25 mouse cellular contexts compared by ENCODE assay signal in genomic region chr2:12930338-12930737, GRCm38 (mm10). TPM values are rescaled to one million over a fixed set of nuclear protein-coding genes. Genes with fewer than 3 reads are reported as not detected.
DNase-seq lines count a peak whose midpoint lies in the region; ATAC-seq and TF ChIP-seq lines count a peak whose summit lies in the region.
"Had no signal": no experiment of that assay in that cellular context is flagged by ENCODE, and none has a peak within 500 bp of the region (broad histone marks: within the 10 kb centered on the region; RNA-seq: fewer than 3 reads in every experiment).

No protein-coding gene starts in this region.

- 0 out of 2 replicates have a peak, but pooled peaks have one; percentile 52 for ATAC-seq in heart, embryonic 11.5 days (replicated peaks; ENCODE audit: insufficient number of reproducible peaks, low FRiP score, low TSS enrichment)
- ATAC-seq in heart, embryonic 14.5 days (ENCODE audit: insufficient number of reproducible peaks, insufficient read depth, low FRiP score, low read depth) = peak; percentile 50; the same call in 1 of the 2 replicates
- ATAC-seq: CD4-positive, CD25-positive, alpha-beta regulatory T cell, adult 4 months; forebrain, embryonic 13.5 days; forebrain, embryonic 16.5 days; hindbrain, embryonic 16.5 days; intestine, embryonic 15.5 days; Patski had no signal

- H3K27me3 ChIP-seq in heart, embryonic 11.5 days (ENCODE audit: control insufficient read depth, insufficient read depth, low read length) = no peaks in the 10 kb centered on the region
- H3K27me3 ChIP-seq in heart, embryonic 14.5 days (ENCODE audit: control insufficient read depth, insufficient read depth, low read length) = no peaks in the 10 kb centered on the region
- no peaks in the 10 kb centered on the region for H3K27me3 ChIP-seq in CH12.LX (replicated peaks)
- no peaks in the 10 kb centered on the region for H3K27me3 ChIP-seq in MEL (ENCODE audit: control insufficient read depth in 1 of 2, insufficient read depth in 2 of 2, low read length in 2 of 2)
- H3K27me3 ChIP-seq: forebrain, embryonic 13.5 days; hindbrain, embryonic 13.5 days; intestine, embryonic 15.5 days; kidney, embryonic 15.5 days had no signal

- H3K4me3 ChIP-seq in heart, embryonic 11.5 days (ENCODE audit: low read depth, low read length) = no peak overlapping the region
- H3K4me3 ChIP-seq in heart, embryonic 14.5 days (ENCODE audit: control insufficient read depth in 1 of 2, insufficient read depth in 1 of 2, low read depth in 1 of 2, low read length in 2 of 2) = no peak overlapping the region
- H3K4me3 ChIP-seq in CH12.LX (replicated peaks in 1 of 3; ENCODE audit: low read depth in 2 of 3, low read length in 2 of 3, poor library complexity in 1 of 3) = no peak overlapping the region
- no peak overlapping the region for H3K4me3 ChIP-seq in MEL (ENCODE audit: control insufficient read depth in 1 of 2, insufficient read depth in 1 of 2, low read depth in 2 of 2, low read length in 2 of 2)
- H3K4me3 ChIP-seq: forebrain, embryonic 10.5 days; forebrain, embryonic 13.5 days; gastrocnemius, adult 2 months; hindbrain, embryonic 10.5 days; hindbrain, embryonic 13.5 days; intestine, embryonic 15.5 days; kidney, embryonic 15.5 days had no signal

- dilution Hi-C loops in CH12.LX (cut with MboI; ENCODE audit: extremely low pct_ligation_motif_present, extremely low pct_unique_long_range_greater_than_20kb, low sequenced_read_pairs) = no loop called here

- H3K4me2 ChIP-seq in heart, embryonic 11.5 days = peak overlapping the region; percentile 22; the same call in 1 of the 2 replicates
- H3K4me2 ChIP-seq in heart, embryonic 14.5 days (ENCODE audit: low read length) = no peak overlapping the region
- no peak overlapping the region for H3K4me2 ChIP-seq in CH12.LX (ENCODE audit: insufficient read depth, low read depth, poor library complexity, severe bottlenecking)
- H3K4me2 ChIP-seq: forebrain, embryonic 13.5 days; hindbrain, embryonic 13.5 days; intestine, embryonic 15.5 days; kidney, embryonic 15.5 days had no signal

- no peak for TF ChIP-seq EP300 in CH12.LX (IDR thresholded peaks at IDR 0.05; ENCODE audit: low read length)
- no peak for TF ChIP-seq EP300 in MEL (IDR thresholded peaks at IDR 0.05; ENCODE audit: low read depth in 1 of 2, low read length in 2 of 2)

- TF ChIP-seq CTCF in CH12.LX (conservative IDR thresholded peaks at IDR 0.05 in 1 of 2, IDR thresholded peaks at IDR 0.05 in 1 of 2; ENCODE audit: low read depth in 2 of 2, low read length in 2 of 2) (no peak), MEL (IDR thresholded peaks at IDR 0.05 in 2 of 3, conservative IDR thresholded peaks at IDR 0.05 in 1 of 3; ENCODE audit: control insufficient read depth in 1 of 3, insufficient read depth in 1 of 3, low read depth in 2 of 3, low read length in 3 of 3, poor library complexity in 1 of 3, severe bottlenecking in 1 of 3) (no peak)

- TF ChIP-seq POLR2A in CH12.LX (IDR thresholded peaks at IDR 0.05; ENCODE audit: low read depth, low read length) (no peak), MEL (IDR thresholded peaks at IDR 0.05; ENCODE audit: control insufficient read depth in 1 of 2, insufficient read depth in 1 of 2, low read depth in 1 of 2, low read length in 2 of 2, poor library complexity in 1 of 2) (no peak)

- H3K9ac ChIP-seq in heart, embryonic 11.5 days (ENCODE audit: low read depth, low read length) = no peak overlapping the region
- H3K9ac ChIP-seq in heart, embryonic 14.5 days (ENCODE audit: low read length) = no peak overlapping the region
- no peak overlapping the region for H3K9ac ChIP-seq in CH12.LX (ENCODE audit: insufficient read depth, low read depth)
- no peak overlapping the region for H3K9ac ChIP-seq in MEL (ENCODE audit: control insufficient read depth, low read depth, low read length, poor library complexity, severe bottlenecking)
- H3K9ac ChIP-seq: forebrain, embryonic 13.5 days; hindbrain, embryonic 13.5 days; intestine, embryonic 15.5 days; kidney, embryonic 15.5 days had no signal

- H3K79me2 ChIP-seq in CH12.LX (replicated peaks; ENCODE audit: control insufficient read depth, extremely low read depth, insufficient read depth, poor library complexity, severe bottlenecking) (peaks cover 2% of the 10 kb centered on the region; the same call in 1 of the 2 replicates), MEL (ENCODE audit: control insufficient read depth, insufficient read depth, low read length, poor library complexity) (peaks cover 2% of the 10 kb centered on the region; the same call in 1 of the 2 replicates)

- no peaks in the 10 kb centered on the region for H3K36me3 ChIP-seq in heart, embryonic 11.5 days (ENCODE audit: control insufficient read depth, insufficient read depth, low read length)
- no peaks in the 10 kb centered on the region for H3K36me3 ChIP-seq in heart, embryonic 14.5 days (ENCODE audit: control insufficient read depth, insufficient read depth, low read length)
- H3K36me3 ChIP-seq in CH12.LX (replicated peaks in 1 of 2; ENCODE audit: control insufficient read depth in 1 of 2, insufficient read depth in 1 of 2, low read length in 1 of 2) (peaks cover 0 to 20% of the 10 kb centered on the region in 2 experiments), MEL (ENCODE audit: control insufficient read depth in 1 of 2, insufficient read depth in 2 of 2, low read length in 2 of 2) (peaks cover 0 to 5% of the 10 kb centered on the region in 2 experiments; a peak in 2 of 4 replicates)
- H3K36me3 ChIP-seq: forebrain, embryonic 10.5 days; hindbrain, embryonic 10.5 days; hindbrain, embryonic 13.5 days; intestine, embryonic 15.5 days; kidney, embryonic 15.5 days had no signal

- 29% methylated on average over 2 of the region's 2 CpGs for WGBS in heart, embryonic 11.5 days (ENCODE audit: insufficient replicate concordance)
- 8% methylated on average over 2 of the region's 2 CpGs for WGBS in heart, embryonic 14.5 days

- peak overlapping the region; percentile 29; the same call in 1 of the 2 replicates for H3K27ac ChIP-seq in heart, embryonic 11.5 days (ENCODE audit: low read depth, low read length)
- peak overlapping the region; percentile 46 to 62 for H3K27ac ChIP-seq in heart, embryonic 14.5 days (replicated peaks in 1 of 2; ENCODE audit: control insufficient read depth in 1 of 2, insufficient read depth in 1 of 2, low read depth in 2 of 2, low read length in 2 of 2)
- H3K27ac ChIP-seq in CH12.LX (ENCODE audit: insufficient read depth, low read depth) (no peak overlapping the region), MEL (ENCODE audit: control insufficient read depth, low read depth, low read length) (no peak overlapping the region)
- H3K27ac ChIP-seq: forebrain, embryonic 10.5 days; forebrain, embryonic 13.5 days; gastrocnemius, adult 2 months; hindbrain, embryonic 10.5 days; hindbrain, embryonic 13.5 days; intestine, embryonic 15.5 days; kidney, embryonic 15.5 days had no signal

- in situ Hi-C loops in CH12.LX (cut with MboI; ENCODE audit: low pct_ligation_motif_present, low pct_unique_long_range_greater_than_20kb, low sequenced_read_pairs) = no loop called here

- peaks cover 13% of the 10 kb centered on the region for H3K4me1 ChIP-seq in heart, embryonic 11.5 days (ENCODE audit: control insufficient read depth, insufficient read depth, low read length)
- H3K4me1 ChIP-seq in heart, embryonic 14.5 days (ENCODE audit: control insufficient read depth in 2 of 2, insufficient read depth in 2 of 2, low read length in 2 of 2) = peaks cover 3 to 25% of the 10 kb centered on the region in 2 experiments
- H3K4me1 ChIP-seq in CH12.LX (ENCODE audit: control insufficient read depth in 1 of 2, insufficient read depth in 2 of 2) = peaks cover 11 to 62% of the 10 kb centered on the region in 2 experiments; a peak in 3 of 4 replicates
- peaks cover 0 to 8% of the 10 kb centered on the region in 2 experiments; a peak in 3 of 4 replicates for H3K4me1 ChIP-seq in MEL (ENCODE audit: control insufficient read depth in 1 of 2, insufficient read depth in 2 of 2, low read length in 2 of 2)
- H3K4me1 ChIP-seq: forebrain, embryonic 10.5 days; forebrain, embryonic 13.5 days had no signal

- TF ChIP-seq RAD21 in CH12.LX (IDR thresholded peaks at IDR 0.05; ENCODE audit: low read depth, low read length) (no peak), MEL (IDR thresholded peaks at IDR 0.05; ENCODE audit: low read depth, low read length) (no peak)

- no peaks in the 10 kb centered on the region for H3K9me3 ChIP-seq in heart, embryonic 11.5 days (replicated peaks; ENCODE audit: control insufficient read depth, low read length)
- H3K9me3 ChIP-seq in heart, embryonic 14.5 days (ENCODE audit: control insufficient read depth, low read length) = peaks cover 3% of the 10 kb centered on the region; the same call in 1 of the 2 replicates
- H3K9me3 ChIP-seq in CH12.LX (replicated peaks; ENCODE audit: low read length) (no peaks in the 10 kb centered on the region), MEL (replicated peaks; ENCODE audit: insufficient read depth, low read length) (no peaks in the 10 kb centered on the region)
- H3K9me3 ChIP-seq: forebrain, embryonic 13.5 days; hindbrain, embryonic 10.5 days; intestine, embryonic 15.5 days; kidney, embryonic 15.5 days had no signal

- intact Hi-C loops in heart, postnatal 10 days (cut with DNase I) = no loop called here

- no peak for DNase-seq in heart, adult 9 months (ENCODE audit: low spot score in 2 of 2)
- DNase-seq in heart, postnatal 10 days = no peak
- DNase-seq in CH12.LX (ENCODE audit: extremely low read depth) = peak; percentile 45
- DNase-seq in MEL (ENCODE audit: low read depth, low spot score) = peak; percentile 33
- DNase-seq: adrenal gland, postnatal 10 days; adrenal gland, postnatal 36 days; cerebellum, adult 18-20 months; cerebellum, adult 9-10 months; cerebellum, postnatal 14 days; gastrocnemius, adult 2 months; gastrocnemius, postnatal 14 days; kidney, adult 11 months; kidney, adult 8-10 months had no signal

TF ChIP-seq in CH12.LX, 34 proteins besides CTCF, POLR2A, EP300 and RAD21 (continues in another document):
- no peak for TF ChIP-seq KAT2A (IDR thresholded peaks at IDR 0.05; ENCODE audit: insufficient replicate concordance, low read length)
- no peak for TF ChIP-seq BHLHE40 (IDR thresholded peaks at IDR 0.05; ENCODE audit: low read depth, low read length)

TF ChIP-seq in MEL, 35 proteins besides CTCF, POLR2A, EP300 and RAD21 (continues in another document):
- no peak for TF ChIP-seq E2F4 (IDR thresholded peaks at IDR 0.05; ENCODE audit: borderline replicate concordance, low read depth, low read length)
- TF ChIP-seq UBTF (IDR thresholded peaks at IDR 0.05; ENCODE audit: borderline replicate concordance, insufficient read depth, low read depth, low read length) = no peak
- no peak for TF ChIP-seq TAL1 (IDR thresholded peaks at IDR 0.05; ENCODE audit: low read length)

RNA-seq across cellular contexts. Expression of gene Pter, which starts 6.5 kb away (rescaled TPM):
- polyA plus RNA-seq in heart, embryonic 11.5 days (2014; fragmentation: Nextera tagmentation; extraction: Ambion mirVana) = 36.4 and 36.7 TPM in 2 replicates
- polyA plus RNA-seq in heart, embryonic 14.5 days (2014; fragmentation: Nextera tagmentation; extraction: Ambion mirVana) = 26.9 and 27.3 TPM in 2 replicates
- 1 to 10 TPM; 7.1 to 8.4 TPM for total RNA-seq in heart, postnatal 10 days (2021)
- 27.2 and 29.2 TPM in 2 replicates for total RNA-seq in CH12.LX (2012; rRNA removed)
- total RNA-seq in CH12.LX (2014; rRNA removed) = 89.0 and 90.9 TPM in 2 replicates
- polyA plus RNA-seq in CH12.LX (2012; ENCODE audit: insufficient read length, low read depth) = 53.7 and 54.9 TPM in 2 replicates
- total RNA-seq in MEL (2012; rRNA removed) = 16.3 and 19.6 TPM in 2 replicates
- polyA plus RNA-seq in MEL (2012; ENCODE audit: insufficient read depth in 1 of 2, insufficient read length in 2 of 2, low read depth in 1 of 2, low replicate concordance in 2 of 2, missing spikeins in 1 of 2) = 10 to 100 TPM in 1 of 2 experiments, not detected in 1; 19.4 TPM

Comparison
In these comparisons a context has a peak if more than half of its experiments do, and no peak if none do; other contexts are left out.
1. H3K27ac ChIP-seq: peak in heart, embryonic 11.5 days (single experiment) and heart, embryonic 14.5 days (2 of 2); none in CH12.LX (single experiment) and MEL (single experiment).
2. DNase-seq: peak in CH12.LX (single experiment) and MEL (single experiment); none in heart, adult 9 months (0 of 2) and heart, postnatal 10 days (0 of 2).